Mouse (Mus musculus) heart, embryonic 14.5 days (tissue): ENCODE results near the gene Zdhhc5. TPM values are rescaled to one million over a fixed set of nuclear protein-coding genes. Genes with fewer than 3 reads are reported as not detected.
"Not testable (repeated sequence)": the region's sequence is repeated elsewhere in the genome, so short reads cannot be mapped to it uniquely, and the experiment has no call there.

ENCODE experiments used
- ATAC-seq: fragments of 200-750 bp; cut with Nextera tagmentation; 2 replicates; pipeline ENCODE4 v1.8.0; 2017; ENCODE audit warnings: low read depth, moderate TSS enrichment; ENCODE audit not compliant: insufficient number of reproducible peaks, insufficient read depth, low FRiP score
- H3K27ac ChIP-seq, 2 experiments: fragments of 200-500 bp in 1 of 2; fragments of 300-500 bp in 1 of 2; sonication (generic) in 1 of 2; replicated peaks in 1 of 2; 2 replicates each; pipeline ENCODE4 v1.5.1; 2012 to 2014; ENCODE audit warnings: low read depth in 2 of 2, low read length in 2 of 2, control low read depth in 1 of 2, mild to moderate bottlenecking in 1 of 2, mixed read lengths in 1 of 2; ENCODE audit not compliant: control insufficient read depth in 1 of 2, insufficient read depth in 1 of 2
- H3K27me3 ChIP-seq: fragments of 300-500 bp; sonication (generic); 2 replicates; pipeline ENCODE4 v1.6.1; 2014; ENCODE audit warnings: mild to moderate bottlenecking, low read length, control low read depth; ENCODE audit not compliant: control insufficient read depth, insufficient read depth
- H3K36me3 ChIP-seq: fragments of 300-500 bp; sonication (generic); 2 replicates; pipeline ENCODE4 v1.6.1; 2014; ENCODE audit warnings: mild to moderate bottlenecking, control low read depth, low read length, mixed read lengths; ENCODE audit not compliant: control insufficient read depth, insufficient read depth
- H3K4me1 ChIP-seq, 2 experiments: fragments of 200-500 bp in 1 of 2; fragments of 300-500 bp in 1 of 2; sonication (generic) in 1 of 2; 2 replicates each; pipeline ENCODE4 v1.6.1; 2012 to 2014; ENCODE audit warnings: low read length in 2 of 2, control low read depth in 1 of 2, mixed read lengths in 1 of 2; ENCODE audit not compliant: control insufficient read depth in 2 of 2, insufficient read depth in 2 of 2
- H3K4me2 ChIP-seq: fragments of 300-500 bp; sonication (generic); 2 replicates; pipeline ENCODE4 v1.6.1; 2014; ENCODE audit warnings: mild to moderate bottlenecking, low read length
- H3K4me3 ChIP-seq, 2 experiments: fragments of 200-500 bp in 1 of 2; fragments of 300-500 bp in 1 of 2; sonication (generic) in 1 of 2; 2 replicates each; pipeline ENCODE4 v1.5.1; 2012 to 2014; ENCODE audit warnings: low read length in 2 of 2, mild to moderate bottlenecking in 2 of 2, control low read depth in 1 of 2, low read depth in 1 of 2, moderate library complexity in 1 of 2; ENCODE audit not compliant: control insufficient read depth in 1 of 2, insufficient read depth in 1 of 2
- H3K9ac ChIP-seq: fragments of 300-500 bp; sonication (generic); 2 replicates; pipeline ENCODE4 v1.6.1; 2014; ENCODE audit warnings: mild to moderate bottlenecking, low read length
- H3K9me3 ChIP-seq: fragments of 300-500 bp; sonication (generic); 2 replicates; pipeline ENCODE4 v1.6.1; 2016; ENCODE audit warnings: low read length, control low read depth; ENCODE audit not compliant: control insufficient read depth
- WGBS: fragments of 180-500 bp; shearing (Covaris S2); extraction: QIAGEN DNeasy Blood & Tissue Kit; methylation state at CpG from one replicate; pipeline ENCODE4 v1.1.7; 2014; 5-methylcytosine and 5-hydroxymethylcytosine counted together
- polyA plus RNA-seq: library from polyadenylated mRNA; unstranded; fragments of >200 nt; fragmentation: Nextera tagmentation; extraction: Ambion mirVana; gene quantifications from 2 replicates; pipeline ENCODE4 v1.2.1, GENCODE M21; 2014

Zdhhc5 gene
- polyA plus RNA-seq, 1 experiment from 2014 or later: 27.1 TPM

DNA sequence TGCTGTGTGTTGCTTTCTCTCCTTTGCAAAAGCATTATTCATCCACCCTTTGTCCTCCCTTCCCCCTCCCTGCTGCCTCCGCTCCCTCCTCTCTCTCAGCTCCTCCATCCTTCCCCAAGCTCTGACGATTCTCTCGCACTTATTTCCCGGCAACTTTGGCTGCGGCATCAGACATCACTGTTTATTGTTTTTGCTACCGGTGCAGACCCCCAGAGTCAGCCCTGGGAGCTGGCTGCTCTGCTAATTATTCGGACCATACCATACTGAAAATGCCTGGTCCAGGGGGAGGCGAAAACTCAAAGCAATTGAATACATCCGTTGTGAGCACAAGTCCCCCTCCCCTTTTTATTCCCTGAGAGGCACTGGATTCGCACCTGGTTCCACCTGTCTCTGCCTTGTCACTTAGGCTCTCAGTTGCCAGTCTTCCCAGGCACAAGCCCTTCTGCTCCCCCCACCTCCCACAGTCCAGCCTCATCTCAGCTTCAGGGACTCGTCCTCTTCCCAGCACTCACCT is 19.4 kb upstream of the Zdhhc5 start:
- H3K4me2 ChIP-seq: peak overlapping the region; percentile 73
- no peak for ATAC-seq
- peaks cover 31 to 46% of the 10 kb centered on the region in 2 experiments for H3K4me1 ChIP-seq
- H3K27ac ChIP-seq: no peak overlapping the region
- H3K4me3 ChIP-seq: peak overlapping the region; percentile 47 to 53
- H3K36me3 ChIP-seq: no peaks in the 10 kb centered on the region
- WGBS: 2% methylated on average over 11 of the region's 11 CpGs
- H3K27me3 ChIP-seq: no peaks in the 10 kb centered on the region
- H3K9me3 ChIP-seq: no peaks in the 10 kb centered on the region
- peak overlapping the region; percentile 69 for H3K9ac ChIP-seq

DNA sequence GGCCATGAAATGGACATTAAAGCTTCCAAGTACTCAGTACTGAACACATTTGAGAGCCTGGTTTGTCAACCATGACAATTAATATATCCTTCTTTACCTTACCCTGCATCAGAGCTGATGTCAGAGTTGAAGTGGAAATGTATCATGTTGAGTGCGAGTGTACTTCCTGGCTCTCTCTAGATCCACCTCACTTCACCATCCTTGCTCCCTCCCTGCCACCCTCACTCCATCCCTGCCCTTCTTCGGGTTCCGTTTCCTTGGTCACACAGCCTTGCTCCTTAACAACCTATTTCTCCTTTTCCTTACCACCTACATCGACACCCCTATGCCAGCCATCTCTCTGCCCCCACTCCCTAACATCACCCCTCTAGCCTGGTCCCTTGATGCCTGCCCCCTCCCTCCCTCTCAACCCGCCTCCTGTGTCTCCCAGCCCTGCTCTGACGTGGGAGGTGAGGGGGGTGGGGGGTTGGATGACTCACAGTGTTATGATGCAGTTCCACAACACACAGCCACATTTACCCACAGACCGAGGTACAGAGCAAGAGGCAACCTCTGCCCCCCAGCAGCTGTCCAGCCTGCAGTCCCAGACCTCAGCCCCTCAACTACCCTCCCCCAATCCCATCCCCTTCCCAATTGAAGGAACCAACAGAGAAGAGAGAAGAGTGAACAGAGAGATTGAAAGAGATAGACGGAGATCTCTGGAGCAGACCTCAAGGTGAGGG is 18.8 kb upstream of the Zdhhc5 start, which contains the start of gene Ypel4:
Ypel4 (plus strand) TSS at position 480 of the 722 bp plus-strand sequence.
- Histone ChIP-seq H3K4me3 (peak within 1 kb of the TSS; percentile 47 to 53), H3K36me3 (no peaks in the 10 kb centered on the region), H3K4me2 (peak within 1 kb of the TSS; percentile 73), H3K9ac (peak within 1 kb of the TSS; percentile 69), H3K4me1 (peaks cover 31 to 40% of the 10 kb centered on the region in 2 experiments), H3K27me3 (no peaks in the 10 kb centered on the region), H3K27ac (no peak within 1 kb of the TSS), H3K9me3 (no peaks in the 10 kb centered on the region)
- WGBS: 5% methylated on average over 8 of the region's 8 CpGs
- ATAC-seq: peak; percentile 29; the same call in 1 of the 2 replicates

GRCm38 (mm10) chr2:84732394-84732793 is 17.4 kb upstream of the Zdhhc5 start:
- Histone ChIP-seq H3K9ac (no peak overlapping the region), H3K27me3 (no peaks in the 10 kb centered on the region), H3K4me2 (no peak overlapping the region), H3K36me3 (no peaks in the 10 kb centered on the region), H3K4me3 (no peak overlapping the region), H3K27ac (no peak overlapping the region), H3K4me1 (peaks cover 21 to 29% of the 10 kb centered on the region in 2 experiments), H3K9me3 (no peaks in the 10 kb centered on the region)
- ATAC-seq: no peak
- WGBS: 53% methylated on average over 1 of the region's 1 CpGs

DNA sequence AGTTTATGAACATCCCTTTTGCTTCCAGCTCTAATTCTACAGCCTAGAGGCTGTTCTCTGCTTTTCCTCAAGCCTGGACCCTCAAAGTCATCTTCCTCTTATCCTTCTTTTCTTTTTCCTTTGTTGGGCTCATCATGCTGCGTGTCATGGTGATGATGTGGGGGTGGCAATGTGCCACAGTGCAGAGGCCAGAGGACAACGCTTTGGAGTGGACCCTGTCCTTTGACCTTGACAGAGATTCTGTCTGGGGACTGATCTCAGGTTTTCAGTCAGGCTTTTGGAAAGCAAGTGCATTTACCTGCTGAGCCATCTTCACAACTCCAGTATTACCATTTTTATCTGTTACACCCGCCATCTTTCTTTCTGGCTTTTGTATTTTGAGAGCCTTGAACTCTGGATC is 16.2 kb upstream of the Zdhhc5 start:
- Histone ChIP-seq H3K9ac (no peak overlapping the region), H3K4me3 (no peak overlapping the region), H3K27me3 (no peaks in the 10 kb centered on the region), H3K9me3 (no peaks in the 10 kb centered on the region), H3K4me2 (no peak overlapping the region), H3K27ac (no peak overlapping the region), H3K4me1 (peaks cover 14 to 25% of the 10 kb centered on the region in 2 experiments), H3K36me3 (no peaks in the 10 kb centered on the region)
- no peak for ATAC-seq
- WGBS: 78% methylated on average over 3 of the region's 3 CpGs

- peaks cover 2 to 17% of the 10 kb centered on the region in 2 experiments; a peak in 3 of 4 replicates for H3K4me1 ChIP-seq
- 78% methylated on average over 5 of the region's 5 CpGs for WGBS
- H3K4me2 ChIP-seq: not testable (repeated sequence)
These were observed 13.2 kb upstream of the Zdhhc5 start for GRCm38 (mm10) chr2:84728191-84728590.

GRCm38 (mm10) chr2:84727172-84727858 is 12.3 kb upstream of the Zdhhc5 start, which contains the start of gene Clp1:
Gene Clp1 (minus strand): TSS chr2:84727350.
- peaks cover 32% of the 10 kb centered on the region for H3K36me3 ChIP-seq
- peaks cover 2 to 17% of the 10 kb centered on the region in 2 experiments; a peak in 3 of 4 replicates for H3K4me1 ChIP-seq
- H3K4me3 ChIP-seq: peak within 1 kb of the TSS; percentile 66 to 71
- H3K27ac ChIP-seq: peak within 1 kb of the TSS; percentile 86 to 90
- ATAC-seq: peak; percentile 96
- no peaks in the 10 kb centered on the region for H3K27me3 ChIP-seq
- H3K9me3 ChIP-seq: no peaks in the 10 kb centered on the region
- peak within 1 kb of the TSS; percentile 81 for H3K9ac ChIP-seq
- H3K4me2 ChIP-seq: peak within 1 kb of the TSS; percentile 96
- under 1% methylated on average over 39 of the region's 39 CpGs for WGBS

More at GRCm38 (mm10) chr2:84728191-84728590, 13.2 kb upstream of the Zdhhc5 start:
- not testable (repeated sequence) for H3K9me3 ChIP-seq, H3K4me3 ChIP-seq, H3K27me3 ChIP-seq, ATAC-seq, H3K27ac ChIP-seq, H3K9ac ChIP-seq
- peaks cover 28% of the 10 kb centered on the region for H3K36me3 ChIP-seq

- H3K4me2 ChIP-seq: peak overlapping the region; percentile 96
- peaks cover 32% of the 10 kb centered on the region for H3K36me3 ChIP-seq
- H3K9me3 ChIP-seq: no peaks in the 10 kb centered on the region
- H3K4me1 ChIP-seq: peaks cover 2 to 17% of the 10 kb centered on the region in 2 experiments; a peak in 3 of 4 replicates
- ATAC-seq: no peak
- H3K9ac ChIP-seq: peak overlapping the region; percentile 81
- H3K4me3 ChIP-seq: peak overlapping the region; percentile 61 to 71
- 3% methylated on average over 9 of the region's 9 CpGs for WGBS
- H3K27me3 ChIP-seq: no peaks in the 10 kb centered on the region
- H3K27ac ChIP-seq: peak overlapping the region in 1 of 2 experiments; percentile 90; a peak in 1 of 4 replicates
These were observed 11.7 kb upstream of the Zdhhc5 start for GRCm38 (mm10) chr2:84726716-84727115.
